Mouse (Mus musculus): ENCODE data around the gene Preb. TPM values are rescaled to one million over a fixed set of nuclear protein-coding genes. Genes with fewer than 3 reads are reported as not detected.

Preb gene
- polyA plus RNA-seq, 1 experiment from 2014 or later = 82.6 TPM

DNA sequence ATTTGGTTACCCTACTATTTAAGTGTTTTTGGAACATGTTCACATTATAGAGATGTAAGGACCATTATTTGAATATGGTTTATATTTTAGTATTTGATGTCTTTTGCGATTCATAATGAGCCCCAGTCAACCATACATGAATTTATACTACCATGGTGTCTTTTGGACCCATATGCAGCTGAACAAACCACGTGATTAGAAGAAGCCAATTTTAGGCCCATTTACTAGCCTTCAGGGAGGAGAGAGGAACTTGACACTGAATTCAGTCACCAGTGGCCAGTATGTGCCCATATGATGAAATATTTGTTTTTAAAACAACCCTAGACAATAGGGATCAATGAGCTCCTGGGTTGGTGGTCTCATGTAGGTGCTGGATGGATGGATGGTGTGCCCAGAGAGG, 653 bp upstream of the Preb start:
- ATAC-seq (ENCODE audit: low FRiP score, low TSS enrichment) = no peak
- Histone ChIP-seq H3K27ac (replicated peaks; ENCODE audit: low read depth, low read length) (peak overlapping the region; percentile 65; the same call in 1 of the 2 replicates), H3K36me3 (ENCODE audit: control insufficient read depth, insufficient read depth, low read length) (peaks cover 19% of the 10 kb centered on the region), H3K4me3 (replicated peaks; ENCODE audit: low read depth, low read length) (no peak overlapping the region), H3K9ac (replicated peaks; ENCODE audit: low read length) (no peak overlapping the region), H3K4me2 (ENCODE audit: low read length) (peak overlapping the region; percentile 90), H3K4me1 (ENCODE audit: control insufficient read depth, insufficient read depth, low read length) (peaks cover 21% of the 10 kb centered on the region), H3K27me3 (ENCODE audit: control insufficient read depth, insufficient read depth, low read length) (no peaks in the 10 kb centered on the region), H3K9me3 (ENCODE audit: control insufficient read depth, low read length) (no peaks in the 10 kb centered on the region)
- no peak for DNase-seq
- WGBS = 90% methylated on average over 2 of the region's 2 CpGs

DNA sequence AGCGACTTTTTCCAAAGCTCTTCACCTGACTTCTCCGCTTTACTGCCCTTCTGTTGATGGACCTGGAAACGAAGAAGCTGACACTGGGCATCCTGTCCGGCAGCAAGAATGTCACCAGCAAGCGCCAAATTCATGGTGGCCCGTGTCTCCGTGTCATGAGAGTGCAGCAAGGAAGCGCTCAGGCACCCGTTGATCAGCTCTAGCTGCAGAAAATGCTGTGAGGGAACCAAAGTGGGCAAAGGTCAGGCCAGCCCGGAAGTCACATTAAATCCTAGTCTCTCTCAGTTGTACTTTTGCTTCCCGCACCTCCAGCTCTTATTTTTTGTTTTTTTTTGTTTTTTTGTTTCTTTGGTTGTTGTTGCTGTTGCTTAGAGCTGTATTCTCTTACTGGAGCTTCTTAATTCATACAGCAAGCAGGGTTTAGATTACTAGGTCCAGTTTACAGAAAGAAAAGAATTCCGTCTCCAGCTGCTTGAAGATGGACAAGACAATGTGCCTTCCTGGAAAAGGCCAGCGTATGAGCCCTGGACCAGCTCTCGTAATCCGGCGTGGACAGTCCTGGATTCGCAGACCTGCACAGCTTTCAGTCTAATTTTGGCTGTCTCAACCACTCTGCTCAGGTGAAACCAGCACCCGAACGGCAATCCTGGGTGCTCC, 835 bp downstream of the Preb start:
- ATAC-seq (ENCODE audit: low FRiP score, low TSS enrichment) (no peak), DNase-seq (no peak)
- H3K27ac ChIP-seq (replicated peaks; ENCODE audit: low read depth, low read length) = peak overlapping the region; percentile 82
- peak overlapping the region; percentile 90 for H3K4me2 ChIP-seq (ENCODE audit: low read length)
- H3K36me3 ChIP-seq (ENCODE audit: control insufficient read depth, insufficient read depth, low read length) = peaks cover 34% of the 10 kb centered on the region
- H3K27me3 ChIP-seq (ENCODE audit: control insufficient read depth, insufficient read depth, low read length) = no peaks in the 10 kb centered on the region
- peak overlapping the region; percentile 84 for H3K9ac ChIP-seq (replicated peaks; ENCODE audit: low read length)
- H3K9me3 ChIP-seq (ENCODE audit: control insufficient read depth, low read length) = no peaks in the 10 kb centered on the region
- peak overlapping the region; percentile 87 for H3K4me3 ChIP-seq (replicated peaks; ENCODE audit: low read depth, low read length)
- 40% methylated on average over 19 of the region's 19 CpGs for WGBS
- H3K4me1 ChIP-seq (ENCODE audit: control insufficient read depth, insufficient read depth, low read length) = peaks cover 21% of the 10 kb centered on the region

DNA sequence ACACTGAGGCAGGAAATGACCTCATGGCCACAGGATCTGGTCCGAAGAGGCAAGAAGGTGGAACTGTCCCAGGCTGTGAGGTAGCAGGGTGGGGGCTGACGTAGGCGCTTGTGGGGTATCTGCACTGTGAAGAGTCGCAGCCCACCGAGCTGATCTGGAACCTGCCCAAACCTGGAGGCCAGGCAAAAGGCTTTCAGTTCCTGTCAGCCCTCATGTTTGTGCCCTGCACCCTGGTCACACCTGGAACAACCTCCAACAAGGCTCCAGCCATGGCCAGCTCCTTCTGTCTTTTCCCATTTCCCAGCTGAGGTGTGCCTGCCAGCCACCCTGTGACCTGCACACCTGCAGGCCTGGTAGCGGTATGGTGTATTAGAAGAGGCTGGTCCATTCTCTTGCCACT, 2.3 kb downstream of the Preb start:
- WGBS = over 99% methylated on average over 6 of the region's 6 CpGs

GRCm38 (mm10) chr5:30955751-30956150, 4.4 kb downstream of the Preb start:
- H3K4me3 ChIP-seq (replicated peaks; ENCODE audit: low read depth, low read length) = no peak overlapping the region
- no peak overlapping the region for H3K27ac ChIP-seq (replicated peaks; ENCODE audit: low read depth, low read length)
- H3K4me2 ChIP-seq (ENCODE audit: low read length) = no peak overlapping the region
- no peak for DNase-seq
- ATAC-seq (ENCODE audit: low FRiP score, low TSS enrichment) = no peak
- H3K27me3 ChIP-seq (ENCODE audit: control insufficient read depth, insufficient read depth, low read length) = no peaks in the 10 kb centered on the region
- no peak overlapping the region for H3K9ac ChIP-seq (replicated peaks; ENCODE audit: low read length)
- H3K36me3 ChIP-seq (ENCODE audit: control insufficient read depth, insufficient read depth, low read length) = peaks cover 59% of the 10 kb centered on the region
- H3K9me3 ChIP-seq (ENCODE audit: control insufficient read depth, low read length) = no peaks in the 10 kb centered on the region
- WGBS = 97% methylated on average over 6 of the region's 6 CpGs
- peaks cover 21% of the 10 kb centered on the region for H3K4me1 ChIP-seq (ENCODE audit: control insufficient read depth, insufficient read depth, low read length)

More for the DNA sequence above, 2.3 kb downstream of the Preb start:
- H3K9ac ChIP-seq (replicated peaks; ENCODE audit: low read length) = no peak overlapping the region
- no peak overlapping the region for H3K27ac ChIP-seq (replicated peaks; ENCODE audit: low read depth, low read length)
- no peak for DNase-seq
- no peak overlapping the region for H3K4me3 ChIP-seq (replicated peaks; ENCODE audit: low read depth, low read length)
- H3K36me3 ChIP-seq (ENCODE audit: control insufficient read depth, insufficient read depth, low read length) = peaks cover 49% of the 10 kb centered on the region
- no peaks in the 10 kb centered on the region for H3K9me3 ChIP-seq (ENCODE audit: control insufficient read depth, low read length)
- peaks cover 21% of the 10 kb centered on the region for H3K4me1 ChIP-seq (ENCODE audit: control insufficient read depth, insufficient read depth, low read length)
- no peaks in the 10 kb centered on the region for H3K27me3 ChIP-seq (ENCODE audit: control insufficient read depth, insufficient read depth, low read length)
- 0 out of 2 replicates have a peak overlapping the region, but pooled peaks have one; percentile 8 for H3K4me2 ChIP-seq (ENCODE audit: low read length)
- ATAC-seq (ENCODE audit: low FRiP score, low TSS enrichment) = no peak

GRCm38 (mm10) chr5:30954556-30954955, 5.6 kb downstream of the Preb start:
- ATAC-seq (ENCODE audit: low FRiP score, low TSS enrichment) (no peak), DNase-seq (no peak)
- WGBS = 94% methylated on average over 9 of the region's 9 CpGs
- Histone ChIP-seq H3K27me3 (ENCODE audit: control insufficient read depth, insufficient read depth, low read length) (no peaks in the 10 kb centered on the region), H3K9me3 (ENCODE audit: control insufficient read depth, low read length) (no peaks in the 10 kb centered on the region), H3K36me3 (ENCODE audit: control insufficient read depth, insufficient read depth, low read length) (peaks cover 59% of the 10 kb centered on the region), H3K4me3 (replicated peaks; ENCODE audit: low read depth, low read length) (no peak overlapping the region), H3K4me2 (ENCODE audit: low read length) (no peak overlapping the region), H3K27ac (replicated peaks; ENCODE audit: low read depth, low read length) (no peak overlapping the region), H3K4me1 (ENCODE audit: control insufficient read depth, insufficient read depth, low read length) (peaks cover 27% of the 10 kb centered on the region), H3K9ac (replicated peaks; ENCODE audit: low read length) (no peak overlapping the region)

GRCm38 (mm10) chr5:30954065-30954464, 6.1 kb downstream of the Preb start:
- DNase-seq = no peak
- Histone ChIP-seq H3K27me3 (ENCODE audit: control insufficient read depth, insufficient read depth, low read length) (no peaks in the 10 kb centered on the region), H3K4me2 (ENCODE audit: low read length) (no peak overlapping the region), H3K4me1 (ENCODE audit: control insufficient read depth, insufficient read depth, low read length) (peaks cover 28% of the 10 kb centered on the region), H3K36me3 (ENCODE audit: control insufficient read depth, insufficient read depth, low read length) (peaks cover 59% of the 10 kb centered on the region), H3K4me3 (replicated peaks; ENCODE audit: low read depth, low read length) (no peak overlapping the region), H3K27ac (replicated peaks; ENCODE audit: low read depth, low read length) (no peak overlapping the region), H3K9me3 (ENCODE audit: control insufficient read depth, low read length) (no peaks in the 10 kb centered on the region), H3K9ac (replicated peaks; ENCODE audit: low read length) (no peak overlapping the region)
- 96% methylated on average over 6 of the region's 6 CpGs for WGBS
- ATAC-seq (ENCODE audit: low FRiP score, low TSS enrichment) = no peak

GRCm38 (mm10) chr5:30952551-30952950, 7.6 kb downstream of the Preb start:
- Histone ChIP-seq H3K4me3 (replicated peaks; ENCODE audit: low read depth, low read length) (no peak overlapping the region), H3K4me1 (ENCODE audit: control insufficient read depth, insufficient read depth, low read length) (peaks cover 14% of the 10 kb centered on the region), H3K36me3 (ENCODE audit: control insufficient read depth, insufficient read depth, low read length) (peaks cover 46% of the 10 kb centered on the region), H3K9ac (replicated peaks; ENCODE audit: low read length) (no peak overlapping the region), H3K9me3 (ENCODE audit: control insufficient read depth, low read length) (no peaks in the 10 kb centered on the region), H3K27ac (replicated peaks; ENCODE audit: low read depth, low read length) (no peak overlapping the region), H3K27me3 (ENCODE audit: control insufficient read depth, insufficient read depth, low read length) (no peaks in the 10 kb centered on the region), H3K4me2 (ENCODE audit: low read length) (no peak overlapping the region)
- ATAC-seq (ENCODE audit: low FRiP score, low TSS enrichment) (no peak), DNase-seq (no peak)
- WGBS = 84% methylated on average over 5 of the region's 5 CpGs

DNA sequence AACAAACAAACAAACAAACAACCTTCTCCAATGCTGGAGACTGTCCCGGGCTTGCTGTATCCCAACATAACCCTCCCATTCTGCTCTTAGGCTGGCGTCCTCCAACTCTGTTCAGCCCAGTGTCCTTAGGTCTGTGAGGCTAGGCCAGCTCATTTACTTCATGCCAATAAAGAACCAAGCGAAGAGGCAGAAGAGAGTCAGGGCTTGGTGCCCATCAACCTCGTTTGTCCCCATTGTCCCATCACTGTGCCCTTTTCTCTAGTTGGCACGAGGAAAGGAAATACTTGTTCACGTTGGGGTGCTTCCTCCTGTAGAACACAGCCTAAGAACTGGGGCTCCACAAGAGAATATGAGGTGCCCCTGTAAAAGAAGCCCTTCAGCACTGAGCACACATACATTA, 8.5 kb downstream of the Preb start:
- DNase-seq (no peak), ATAC-seq (ENCODE audit: low FRiP score, low TSS enrichment) (no peak)
- 82% methylated on average over 6 of the region's 6 CpGs for WGBS
- no peak overlapping the region for H3K4me2 ChIP-seq (ENCODE audit: low read length)
- H3K4me1 ChIP-seq (ENCODE audit: control insufficient read depth, insufficient read depth, low read length) = peaks cover 12% of the 10 kb centered on the region
- no peak overlapping the region for H3K4me3 ChIP-seq (replicated peaks; ENCODE audit: low read depth, low read length)
- peaks cover 43% of the 10 kb centered on the region for H3K36me3 ChIP-seq (ENCODE audit: control insufficient read depth, insufficient read depth, low read length)
- H3K27me3 ChIP-seq (ENCODE audit: control insufficient read depth, insufficient read depth, low read length) = no peaks in the 10 kb centered on the region
- H3K27ac ChIP-seq (replicated peaks; ENCODE audit: low read depth, low read length) = no peak overlapping the region
- no peak overlapping the region for H3K9ac ChIP-seq (replicated peaks; ENCODE audit: low read length)
- H3K9me3 ChIP-seq (ENCODE audit: control insufficient read depth, low read length) = no peaks in the 10 kb centered on the region

- ATAC-seq (ENCODE audit: low FRiP score, low TSS enrichment) = no peak
- Histone ChIP-seq H3K27me3 (ENCODE audit: control insufficient read depth, insufficient read depth, low read length) (no peaks in the 10 kb centered on the region), H3K27ac (replicated peaks; ENCODE audit: low read depth, low read length) (no peak overlapping the region), H3K9me3 (ENCODE audit: control insufficient read depth, low read length) (no peaks in the 10 kb centered on the region), H3K4me3 (replicated peaks; ENCODE audit: low read depth, low read length) (no peak overlapping the region), H3K4me2 (ENCODE audit: low read length) (no peak overlapping the region), H3K9ac (replicated peaks; ENCODE audit: low read length) (no peak overlapping the region), H3K36me3 (ENCODE audit: control insufficient read depth, insufficient read depth, low read length) (peaks cover 41% of the 10 kb centered on the region), H3K4me1 (ENCODE audit: control insufficient read depth, insufficient read depth, low read length) (peaks cover 12% of the 10 kb centered on the region)
- 97% methylated on average over 2 of the region's 2 CpGs for WGBS
- no peak for DNase-seq
Observed at GRCm38 (mm10) chr5:30950922-30951321, 9.2 kb downstream of the Preb start.
